Mouse (Mus musculus) cerebellum, postnatal 14 days (tissue): ENCODE results near the gene Cfap61.
A peak's percentile ranks its signal among the peaks of the same experiment; 100 is the strongest.

Source experiments
- DNase-seq, 2 experiments: peaks; one replicate each; pipeline ENCODE4 v3.0.0; 2021; ENCODE audit warnings: mixed read lengths in 2 of 2

The Cfap61 gene

DNA sequence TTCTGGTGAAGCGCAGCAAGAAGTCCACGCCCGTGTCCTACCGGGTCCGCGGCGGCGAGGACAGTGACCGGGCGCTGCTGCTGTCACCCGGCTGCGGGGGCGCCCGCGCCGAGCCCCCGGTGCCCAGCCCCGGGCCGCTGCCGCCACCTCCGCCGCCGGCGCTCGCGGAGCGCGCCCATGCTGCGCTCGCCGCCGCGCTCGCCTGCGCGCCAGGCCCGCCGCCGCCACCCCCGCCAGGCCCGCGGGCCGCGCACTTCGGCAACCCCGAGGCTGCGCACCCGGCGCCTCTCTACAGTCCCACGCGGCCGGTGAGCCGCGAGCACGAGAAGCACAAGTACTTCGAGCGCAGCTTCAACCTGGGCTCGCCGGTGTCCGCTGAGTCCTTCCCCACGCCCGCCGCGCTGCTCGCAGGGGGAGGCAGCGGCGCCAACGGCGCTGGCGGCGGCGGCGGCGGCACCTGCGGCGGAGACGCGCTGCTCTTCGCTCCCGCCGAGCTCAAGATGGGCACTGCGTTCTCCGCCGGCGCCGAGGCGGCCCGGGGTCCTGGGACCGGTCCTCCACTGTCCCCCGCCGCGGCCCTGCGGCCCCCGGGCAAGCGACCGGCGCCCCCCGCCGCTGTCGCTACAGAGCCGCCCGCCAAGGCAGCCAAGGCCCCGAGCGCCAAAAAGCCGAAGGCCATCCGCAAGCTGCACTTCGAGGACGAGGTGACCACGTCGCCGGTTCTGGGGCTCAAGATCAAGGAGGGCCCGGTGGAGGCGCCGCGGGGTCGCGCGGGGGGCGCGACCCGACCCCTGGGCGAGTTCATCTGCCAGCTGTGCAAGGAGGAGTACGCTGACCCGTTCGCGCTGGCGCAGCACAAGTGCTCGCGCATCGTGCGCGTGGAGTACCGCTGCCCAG, 287.9 kb downstream of the Cfap61 start:
- DNase-seq, result peak; percentile 44 to 71

DNA sequence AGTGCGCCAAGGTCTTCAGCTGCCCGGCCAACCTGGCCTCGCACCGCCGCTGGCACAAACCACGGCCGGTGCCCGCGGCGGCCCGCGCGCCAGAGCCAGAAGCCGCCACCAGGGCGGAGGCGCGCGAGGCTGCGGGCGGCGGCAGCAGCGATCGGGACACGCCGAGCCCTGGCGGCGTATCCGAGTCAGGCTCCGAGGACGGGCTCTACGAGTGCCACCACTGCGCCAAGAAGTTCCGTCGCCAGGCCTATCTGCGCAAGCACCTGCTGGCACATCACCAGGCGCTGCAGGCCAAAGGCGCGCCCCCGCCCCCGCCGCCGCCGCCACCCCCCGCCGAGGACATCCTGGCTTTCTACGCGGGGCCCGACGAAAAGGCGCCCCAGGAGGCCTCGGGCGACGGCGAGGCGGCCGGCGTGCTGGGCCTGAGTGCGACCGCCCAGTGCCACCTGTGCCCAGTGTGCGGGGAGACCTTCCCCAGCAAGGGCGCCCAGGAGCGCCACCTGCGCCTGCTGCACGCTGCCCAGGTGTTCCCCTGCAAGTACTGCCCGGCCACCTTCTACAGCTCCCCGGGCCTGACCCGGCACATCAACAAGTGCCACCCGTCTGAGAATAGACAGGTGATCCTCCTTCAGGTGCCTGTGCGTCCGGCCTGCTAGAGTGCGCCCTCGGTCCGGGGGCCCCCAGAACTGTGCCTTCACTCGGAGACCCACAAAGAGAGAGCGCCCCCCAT, 288.8 kb downstream of the Cfap61 start:
- DNase-seq, result peak in 1 of 2 experiments; percentile 76

DNA sequence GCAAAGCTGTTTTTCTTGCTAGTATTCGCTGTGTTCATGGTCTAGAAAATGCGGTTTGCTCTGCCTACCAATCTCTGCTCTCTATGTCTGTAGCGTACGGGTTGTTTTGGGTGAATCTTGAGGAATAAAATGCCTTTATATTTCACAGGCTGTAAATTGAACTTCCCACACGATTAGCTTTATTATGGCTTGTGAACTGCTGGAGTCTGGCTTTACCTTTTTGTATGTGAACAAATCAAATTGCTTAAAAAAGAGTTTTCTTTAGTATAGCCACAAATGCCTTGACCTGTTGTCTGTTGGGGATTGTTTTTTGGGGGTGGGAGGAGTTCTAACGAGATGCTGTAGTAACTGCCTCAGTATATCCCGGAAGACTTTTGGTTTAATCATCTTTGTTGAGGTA, 289.6 kb downstream of the Cfap61 start:
- DNase-seq, result no peak

DNA sequence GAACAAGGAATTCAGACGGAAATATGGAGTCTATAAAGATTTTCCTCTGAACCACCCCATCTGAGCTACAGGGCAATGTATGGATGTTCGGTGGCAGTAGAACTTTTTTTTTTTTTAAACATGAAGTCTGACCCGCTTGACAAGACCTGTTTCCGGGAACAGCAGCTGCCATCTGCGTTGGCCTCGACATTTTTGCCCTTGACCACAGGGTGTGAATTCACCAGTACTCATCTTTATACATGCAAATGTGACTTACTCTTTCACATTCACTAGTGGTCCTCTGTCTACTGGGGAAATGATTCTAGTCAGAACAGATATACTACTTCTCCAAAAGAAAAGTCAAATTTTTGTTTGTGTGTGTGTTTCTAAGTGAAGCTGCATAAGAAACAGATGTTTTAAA, 291.2 kb downstream of the Cfap61 start:
- no peak for DNase-seq

DNA sequence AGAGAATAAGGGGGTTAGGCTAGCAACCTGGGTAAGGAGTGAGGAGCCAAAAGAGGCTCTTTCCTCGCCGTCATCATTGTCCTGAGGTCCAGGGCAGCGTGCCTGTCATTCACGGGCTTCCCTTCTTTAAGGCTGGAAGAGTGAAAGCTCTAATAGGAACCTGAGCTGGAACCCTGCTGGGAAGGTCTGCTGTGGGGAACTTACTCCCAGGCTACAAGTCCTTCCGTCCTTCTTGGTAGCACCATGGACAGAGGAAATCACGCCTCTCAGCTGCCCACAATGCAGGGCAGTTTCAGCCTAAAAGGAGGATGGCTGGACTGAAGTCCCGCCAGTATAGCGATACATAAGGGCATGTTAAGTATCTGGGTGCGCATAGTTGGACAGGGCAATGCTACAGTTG, 291.9 kb downstream of the Cfap61 start:
- peak; percentile 42 to 52 for DNase-seq

DNA sequence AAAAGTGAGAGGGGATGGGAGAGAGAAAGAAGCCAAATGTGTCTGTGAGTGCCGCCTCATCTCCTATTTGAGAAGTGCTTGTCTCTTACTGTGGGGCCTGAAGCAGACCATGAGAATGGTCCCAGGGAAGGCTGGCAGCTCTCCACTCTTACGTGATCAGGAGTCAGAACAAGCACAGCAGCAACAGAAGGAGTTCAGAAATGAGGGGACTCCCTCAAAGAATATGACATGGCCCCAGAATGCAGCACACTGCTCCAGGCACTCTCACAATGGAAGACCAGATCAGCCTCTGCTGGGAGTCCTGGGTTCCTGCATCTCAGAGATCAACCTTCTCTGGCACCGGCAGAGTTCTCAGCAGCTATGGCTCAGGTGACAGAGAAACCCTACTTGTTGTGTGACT, 293.1 kb downstream of the Cfap61 start:
- peak; percentile 42 to 61 for DNase-seq

DNA sequence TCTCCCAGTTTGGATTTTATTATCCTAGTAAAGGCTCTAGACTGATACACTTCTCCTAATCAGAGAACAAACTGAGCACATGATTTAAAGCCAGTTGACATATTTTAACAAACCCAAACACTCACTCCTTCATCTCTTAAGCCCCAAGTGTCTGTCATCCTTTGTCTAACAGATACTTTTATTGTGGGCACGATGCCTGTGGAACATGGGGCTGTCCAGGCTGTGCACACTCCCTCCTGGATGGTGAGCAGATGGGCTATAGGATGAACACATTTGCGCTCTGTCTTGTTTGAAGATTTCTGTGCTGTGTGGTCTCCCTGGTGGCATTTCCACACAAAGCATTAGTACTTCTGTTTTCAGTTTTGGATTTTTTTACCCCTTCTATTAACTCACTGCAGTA, 293.9 kb downstream of the Cfap61 start:
- no peak for DNase-seq

DNA sequence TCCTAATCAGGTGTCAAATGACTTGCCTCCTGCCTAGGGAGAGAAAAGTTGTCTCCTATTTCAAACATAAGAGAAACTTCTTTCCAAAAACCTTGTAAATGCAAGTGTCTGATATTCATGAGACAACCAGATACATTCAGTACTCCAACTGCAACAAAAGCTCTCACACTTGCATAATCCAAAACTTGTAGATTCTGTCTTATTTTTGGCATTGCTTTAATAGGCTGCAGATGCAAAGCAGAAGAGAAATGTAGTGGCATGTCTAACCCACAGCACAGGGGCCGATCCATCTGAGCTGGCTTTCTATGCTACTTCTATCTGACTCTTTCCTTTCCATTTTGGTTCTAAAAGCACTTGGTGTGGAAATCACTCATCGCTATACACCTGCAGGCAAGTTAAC, 296.9 kb downstream of the Cfap61 start:
- no peak for DNase-seq

DNA sequence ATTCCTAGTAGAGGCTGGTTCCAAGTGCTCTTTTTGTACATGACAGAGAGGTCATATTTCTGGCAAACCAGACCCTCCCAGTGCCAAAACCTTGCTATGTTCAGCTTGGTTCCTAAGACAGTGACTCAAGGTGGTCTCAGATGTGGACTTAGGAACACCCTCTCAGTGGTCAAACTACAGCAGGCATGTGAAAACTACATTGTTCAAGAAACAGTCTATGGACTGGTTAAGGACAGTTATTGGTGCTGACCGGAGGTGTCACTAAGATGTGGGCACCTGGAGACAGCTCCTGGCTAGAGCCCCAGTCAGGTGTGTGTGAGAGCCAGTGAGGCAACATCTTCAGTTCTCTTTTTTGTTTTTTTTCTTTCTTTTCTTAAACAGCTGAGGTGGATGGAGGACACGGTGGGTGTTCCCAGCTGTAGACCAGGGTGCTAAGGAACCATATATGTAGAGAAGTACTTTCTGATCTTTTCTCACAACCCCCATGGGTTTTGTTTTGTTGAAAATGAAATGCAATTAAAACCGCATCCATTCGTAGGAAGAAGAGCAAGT, 304.7 kb downstream of the Cfap61 start:
- DNase-seq, result no peak

DNA sequence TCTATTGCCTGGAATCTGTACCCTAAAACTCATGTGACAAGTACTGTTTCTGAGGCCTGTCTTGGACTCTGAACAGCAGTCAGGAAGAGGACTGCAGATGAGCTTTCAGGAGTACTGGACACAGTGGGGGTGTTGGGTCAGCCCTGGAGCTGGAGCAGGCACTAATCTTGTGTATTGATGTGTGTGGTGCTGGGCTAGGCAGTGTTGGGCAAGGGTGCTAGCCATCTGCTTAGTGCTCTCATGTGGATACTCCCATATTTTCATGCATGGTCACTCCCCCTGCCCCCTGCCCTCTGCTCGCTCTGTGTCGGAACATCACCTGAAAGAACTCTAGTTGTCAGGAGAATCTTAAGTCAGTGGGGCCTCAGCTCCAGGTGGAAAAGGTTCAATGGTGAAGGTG, 309.5 kb downstream of the Cfap61 start:
- DNase-seq, result no peak

DNA sequence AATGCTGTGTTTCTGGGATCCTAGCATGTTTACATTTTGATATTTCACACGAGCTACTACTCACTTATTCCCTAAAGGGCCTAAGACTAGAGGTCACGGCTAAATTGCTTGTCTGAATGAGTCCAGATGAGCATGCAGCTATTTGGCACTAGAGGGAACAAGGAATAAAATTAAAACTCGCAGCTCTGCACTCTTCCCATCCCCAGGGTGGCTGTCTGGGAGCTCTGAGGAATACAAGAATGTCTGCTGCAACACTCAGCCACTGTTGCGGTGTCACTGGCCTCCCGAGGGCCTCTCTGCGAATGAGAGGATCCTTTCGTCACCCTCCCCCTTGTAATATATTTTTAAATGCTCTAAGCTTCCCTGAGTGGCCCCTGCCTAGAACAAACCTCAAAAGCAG, 310.8 kb downstream of the Cfap61 start:
- no peak for DNase-seq

DNA sequence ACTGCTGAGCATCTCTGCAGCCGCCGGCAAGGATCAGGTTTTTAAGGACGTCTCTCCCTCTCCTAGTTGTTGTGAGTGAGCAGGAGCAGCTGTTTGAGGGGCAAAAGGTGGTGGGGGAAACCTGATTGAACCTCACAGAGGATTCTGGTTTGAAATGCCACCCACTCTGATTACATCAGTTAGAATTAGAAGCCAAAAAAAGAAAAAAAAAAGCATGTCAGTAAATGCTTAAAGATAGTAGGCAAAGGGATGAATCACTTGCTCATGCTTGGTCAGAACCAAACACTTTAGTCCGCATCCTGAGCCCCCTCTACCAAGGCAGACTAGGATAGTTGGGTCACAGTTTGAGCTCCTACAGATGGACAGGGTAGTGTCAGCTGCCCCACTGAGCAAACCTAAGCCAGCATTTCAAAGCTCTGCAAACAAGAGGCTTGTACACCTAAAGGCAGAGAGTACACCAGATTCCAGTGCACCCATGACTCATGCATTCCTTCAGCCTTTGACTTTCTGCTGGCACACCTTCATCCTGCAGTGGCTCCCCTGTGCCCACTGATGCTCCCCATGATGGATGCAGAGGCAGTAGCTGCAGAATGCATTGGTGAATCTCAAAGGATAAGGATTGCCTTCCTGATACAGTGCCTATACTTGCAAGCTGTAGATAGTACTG, 312.0 kb downstream of the Cfap61 start:
- DNase-seq, result no peak

DNA sequence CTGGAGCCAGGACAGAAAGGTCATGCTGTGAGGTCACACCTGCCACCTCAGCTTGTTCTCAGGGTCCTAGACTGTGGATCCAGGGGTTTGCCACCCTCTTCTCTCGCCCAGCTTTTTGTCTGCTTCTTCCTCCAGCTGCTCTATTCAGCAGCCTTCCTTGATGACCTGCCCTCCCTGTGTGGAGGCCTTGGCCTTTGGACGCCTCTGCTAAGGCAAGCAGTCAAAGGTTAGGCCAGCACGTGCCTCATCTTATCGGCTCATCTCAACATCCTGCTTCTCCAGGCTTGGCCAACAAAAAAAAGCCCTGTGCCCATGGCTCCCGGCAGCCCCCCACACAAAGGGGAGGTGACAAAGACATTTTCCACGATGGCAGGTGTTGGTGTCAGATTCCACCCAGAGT, 313.0 kb downstream of the Cfap61 start:
- DNase-seq, result no peak

DNA sequence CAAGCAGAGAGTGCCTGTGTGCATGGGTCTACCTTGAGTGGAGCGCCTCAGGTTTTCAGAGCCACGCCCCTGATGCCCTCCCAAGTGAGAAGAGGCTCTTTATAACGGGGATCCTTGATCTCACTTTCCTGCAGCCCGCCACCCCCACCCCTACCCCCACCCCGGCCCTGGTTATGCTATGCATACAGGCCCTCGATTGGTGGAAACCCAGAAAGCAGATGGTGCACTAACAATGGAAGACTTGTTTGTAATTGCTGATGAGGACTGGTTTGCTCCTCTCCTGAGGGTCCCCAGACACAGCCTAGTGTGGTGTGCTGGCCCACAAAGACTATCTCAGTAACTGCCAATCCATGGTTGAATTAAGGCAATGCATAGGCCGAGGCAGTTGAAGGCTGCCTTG, 314.4 kb downstream of the Cfap61 start:
- DNase-seq, result no peak

DNA sequence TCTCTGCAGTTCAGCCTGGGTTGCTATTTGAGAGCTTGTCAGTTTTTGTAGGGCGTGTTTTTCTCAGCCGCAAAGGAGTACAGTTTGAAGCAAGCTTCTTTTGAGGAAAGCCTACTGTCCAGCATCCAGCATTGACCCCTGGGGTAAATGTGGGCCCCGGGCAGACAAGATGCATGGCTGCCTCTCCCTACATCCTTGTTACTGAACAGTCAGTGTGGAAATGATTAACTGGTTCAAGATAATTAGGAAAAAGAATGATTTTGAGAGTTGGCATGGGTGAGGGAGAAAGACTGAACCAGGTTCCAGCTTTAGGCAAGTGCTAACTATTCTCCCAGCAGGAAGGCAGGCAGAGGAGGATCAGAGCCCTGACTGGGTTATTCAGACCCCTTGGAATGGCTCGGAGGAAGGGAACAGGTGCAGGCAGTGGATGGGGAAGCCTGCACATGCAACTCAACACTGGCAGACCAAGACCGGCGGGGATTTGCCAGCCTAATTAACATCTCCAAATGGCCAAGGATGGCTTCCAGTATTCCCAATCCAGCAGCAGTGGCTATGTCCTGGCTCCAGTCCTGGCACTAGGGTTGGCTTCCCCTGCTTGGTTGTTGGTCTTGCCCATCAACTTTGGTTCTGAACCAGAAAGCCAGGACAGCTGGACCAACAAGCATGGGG, 315.8 kb downstream of the Cfap61 start:
- peak; percentile 69 to 75 for DNase-seq

DNA sequence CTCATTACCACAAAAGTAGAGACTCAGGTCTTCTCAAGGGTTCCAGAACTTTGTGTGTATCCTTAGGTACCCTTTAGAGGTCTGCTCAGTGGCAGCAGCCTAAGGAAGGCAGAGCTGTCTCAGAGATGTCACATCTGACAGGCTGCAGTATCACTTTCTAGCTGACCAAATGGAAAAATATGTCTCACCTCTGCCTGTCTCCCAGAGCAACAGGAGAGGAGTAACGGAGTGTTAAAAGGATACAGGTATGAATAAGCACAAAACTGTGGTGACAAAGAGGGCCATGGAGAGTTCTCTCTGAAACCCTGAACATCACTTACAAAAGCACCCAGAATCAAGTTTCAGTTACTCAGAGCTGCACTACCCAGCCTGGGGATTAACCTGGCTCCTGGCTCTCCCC, 319.8 kb downstream of the Cfap61 start:
- no peak for DNase-seq

DNA sequence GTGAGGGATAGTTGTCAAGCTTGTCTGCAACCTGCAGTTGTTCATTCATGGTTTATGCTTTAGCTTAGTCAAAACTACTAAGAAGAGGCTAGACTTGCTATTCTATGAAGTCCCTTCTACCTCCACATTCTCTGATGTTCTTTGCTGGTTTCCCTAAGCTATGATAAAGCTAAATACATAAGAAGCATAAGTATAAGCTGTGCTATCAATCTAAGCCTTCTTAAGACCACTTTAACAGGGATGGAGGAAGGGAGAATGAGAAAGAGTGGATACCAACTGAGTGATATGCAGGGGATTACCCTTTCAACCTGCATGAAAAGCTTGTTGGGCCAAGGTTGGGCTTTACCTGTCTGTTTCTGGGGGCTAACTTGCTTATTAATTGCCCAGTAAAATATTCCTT, 321.1 kb downstream of the Cfap61 start:
- DNase-seq, result no peak

DNA sequence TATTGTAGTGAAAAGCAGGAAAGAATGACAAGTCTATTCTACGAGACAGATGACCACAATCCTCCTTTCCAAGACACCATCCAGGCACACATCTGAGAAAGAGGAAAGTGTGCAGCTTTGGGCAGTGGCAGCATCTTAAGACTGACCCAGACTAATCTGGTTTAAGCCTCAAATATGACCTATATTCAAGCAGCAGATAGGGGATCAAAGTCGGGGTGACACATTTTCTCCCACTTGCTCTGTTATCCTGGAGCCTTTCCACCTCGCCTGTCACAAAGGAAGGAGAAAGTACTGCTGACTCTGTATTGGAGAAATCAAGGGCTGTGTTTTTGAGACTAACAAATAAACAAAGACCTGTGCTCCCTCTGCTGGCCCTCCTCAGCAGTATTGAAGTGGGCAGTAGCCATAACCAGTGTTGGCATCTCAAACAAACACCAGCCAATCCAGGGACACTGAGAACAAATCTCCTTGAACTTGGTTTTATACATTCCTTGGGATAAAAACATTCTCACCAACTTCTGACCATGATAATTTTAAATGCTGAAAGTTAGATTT, 321.8 kb downstream of the Cfap61 start:
- DNase-seq, result peak; percentile 82 to 85

DNA sequence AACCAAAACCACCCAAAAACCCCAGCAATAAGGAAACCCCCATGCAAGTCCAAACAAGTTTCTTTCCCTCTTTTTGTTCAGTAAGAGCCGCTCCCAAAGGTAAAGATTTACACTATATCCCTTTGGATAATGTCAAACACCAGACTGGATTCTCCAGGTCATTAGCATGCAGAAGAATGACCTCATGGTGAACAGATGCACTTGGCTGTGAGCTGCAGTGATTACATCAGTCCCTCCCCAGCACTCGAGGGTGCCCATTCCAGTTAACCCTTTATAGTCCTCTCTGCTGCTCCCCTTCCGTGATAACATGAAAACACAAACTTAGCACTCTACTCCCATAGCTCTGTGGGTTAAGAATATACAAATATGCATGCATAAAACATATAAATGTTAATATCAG, 322.5 kb downstream of the Cfap61 start:
- peak; percentile 39 to 41 for DNase-seq

DNA sequence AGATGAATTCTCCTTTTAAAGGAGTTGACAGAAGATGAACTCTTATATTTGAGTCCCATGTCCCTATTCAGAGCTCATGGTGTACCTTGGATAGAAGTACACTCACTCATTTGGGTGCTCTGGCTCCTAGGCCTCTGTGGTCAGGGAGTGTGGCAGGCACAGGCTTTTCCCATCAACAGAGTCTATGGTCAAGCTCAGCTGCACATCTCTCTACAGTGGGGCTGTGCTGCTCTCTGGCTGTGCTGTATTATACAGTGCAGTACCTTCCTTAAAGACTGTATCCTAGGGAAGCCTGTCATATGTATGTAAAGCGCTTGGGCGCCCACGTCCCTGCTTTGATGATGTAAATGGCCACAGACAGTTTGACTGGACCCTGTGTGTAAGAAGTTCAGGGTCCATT, 323.0 kb downstream of the Cfap61 start:
- DNase-seq, result peak in 1 of 2 experiments; percentile 24

DNA sequence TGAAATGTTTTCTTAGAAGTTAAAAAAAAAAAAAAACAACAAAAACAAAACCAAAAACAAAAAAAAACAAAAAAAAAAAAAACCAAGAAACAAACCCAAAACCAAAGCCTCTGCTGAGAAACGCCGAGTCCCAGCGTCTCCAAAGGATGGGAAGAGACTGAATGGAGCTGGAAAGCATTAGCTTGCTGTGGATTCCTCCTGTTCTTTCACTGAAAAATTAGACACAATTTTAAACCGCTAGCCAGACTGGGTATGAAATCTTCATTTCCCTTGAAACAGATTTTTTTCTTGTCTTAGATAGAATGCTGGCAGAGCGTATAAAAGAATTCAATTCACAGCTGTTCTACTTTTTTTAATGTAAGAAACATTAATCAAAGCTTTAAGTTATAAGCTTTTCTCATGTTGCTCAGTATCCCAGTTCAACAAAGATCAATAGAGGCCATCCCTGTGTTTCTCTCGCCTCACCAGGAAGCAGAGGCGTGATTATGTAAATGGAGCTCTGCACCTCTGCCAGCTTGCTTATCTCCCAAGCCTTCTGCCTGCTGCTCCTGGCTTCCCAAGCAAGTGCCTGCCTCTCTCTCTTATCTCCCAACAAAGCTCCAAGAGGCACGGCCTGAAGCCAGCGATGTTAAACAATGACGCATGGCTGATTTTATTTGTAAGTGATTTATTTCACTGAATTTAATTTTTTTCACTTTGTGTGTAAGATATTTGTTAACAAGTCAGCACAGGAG, 324.3 kb downstream of the Cfap61 start:
- peak; percentile 59 to 66 for DNase-seq
